Mouse (Mus musculus) adrenal gland, adult 8-10 months (tissue): ENCODE measurements around the gene Cbx4. TPM values are rescaled to one million over a fixed set of nuclear protein-coding genes. Genes with fewer than 3 reads are reported as not detected.

Experiments
- DNase-seq: peaks from one replicate; pipeline ENCODE4 v3.0.0; 2022
- total RNA-seq, 4 experiments: library from RNA; stranded (reverse); gene quantifications; 2 replicates each; pipeline ENCODE4 v1.2.4; 2022

The Cbx4 gene
- total RNA-seq: 100 to 1,000 TPM in 1 of 4 experiments, 10 to 100 TPM in 3; 70.8 to 227 (median 87.4) TPM

GRCm38 (mm10) chr11:119086144-119086971 lies at the start of gene Cbx4:
Gene Cbx4 (minus strand): TSS chr11:119086221.
- peak; percentile 90 for DNase-seq

- DNase-seq: no peak
Measured at GRCm38 (mm10) chr11:119134586-119134985, 48.6 kb upstream of the Cbx4 start.

- DNase-seq: peak; percentile 76
Measured at GRCm38 (mm10) chr11:119133437-119134221, 47.6 kb upstream of the Cbx4 start.

DNA sequence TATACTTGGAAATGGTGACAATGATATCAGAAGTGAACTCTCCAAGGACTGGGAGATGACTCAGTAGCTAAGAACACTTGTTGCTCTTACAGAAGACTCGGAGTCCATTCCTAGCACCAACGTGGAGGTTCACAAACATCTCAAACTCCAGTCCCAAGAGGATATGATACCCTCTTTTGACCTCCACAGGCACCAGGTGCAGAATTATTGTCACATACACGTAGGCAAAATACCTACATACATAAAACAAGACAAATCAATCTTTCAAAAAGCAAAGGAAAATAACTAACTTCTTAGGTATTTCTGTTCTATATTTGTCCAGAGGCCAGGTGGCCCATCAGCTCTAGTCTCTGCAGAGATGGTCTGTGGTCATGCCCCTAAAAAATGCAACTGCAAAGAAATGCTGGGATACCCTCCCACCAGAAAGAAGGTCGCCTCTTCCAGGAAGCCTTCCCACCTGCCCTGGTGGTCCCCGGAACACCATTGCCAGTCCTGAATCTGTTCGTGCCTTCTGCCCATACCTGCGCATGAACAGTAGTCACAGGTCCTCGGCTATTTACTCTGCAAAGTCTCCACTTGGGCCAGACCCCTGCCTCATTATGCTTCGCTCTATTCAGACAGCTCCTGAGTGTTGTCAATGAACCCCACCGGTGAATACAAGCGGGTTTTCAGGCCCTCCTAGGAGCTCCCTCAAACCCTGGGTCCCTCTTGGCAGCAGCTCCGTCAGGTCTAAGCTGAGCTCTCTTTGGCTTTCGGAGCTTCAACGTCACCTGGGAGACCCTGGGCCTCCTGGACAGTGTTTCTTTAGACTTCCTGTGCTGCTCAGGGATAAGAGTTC lies 46.4 kb upstream of the Cbx4 start:
- no peak for DNase-seq

DNA sequence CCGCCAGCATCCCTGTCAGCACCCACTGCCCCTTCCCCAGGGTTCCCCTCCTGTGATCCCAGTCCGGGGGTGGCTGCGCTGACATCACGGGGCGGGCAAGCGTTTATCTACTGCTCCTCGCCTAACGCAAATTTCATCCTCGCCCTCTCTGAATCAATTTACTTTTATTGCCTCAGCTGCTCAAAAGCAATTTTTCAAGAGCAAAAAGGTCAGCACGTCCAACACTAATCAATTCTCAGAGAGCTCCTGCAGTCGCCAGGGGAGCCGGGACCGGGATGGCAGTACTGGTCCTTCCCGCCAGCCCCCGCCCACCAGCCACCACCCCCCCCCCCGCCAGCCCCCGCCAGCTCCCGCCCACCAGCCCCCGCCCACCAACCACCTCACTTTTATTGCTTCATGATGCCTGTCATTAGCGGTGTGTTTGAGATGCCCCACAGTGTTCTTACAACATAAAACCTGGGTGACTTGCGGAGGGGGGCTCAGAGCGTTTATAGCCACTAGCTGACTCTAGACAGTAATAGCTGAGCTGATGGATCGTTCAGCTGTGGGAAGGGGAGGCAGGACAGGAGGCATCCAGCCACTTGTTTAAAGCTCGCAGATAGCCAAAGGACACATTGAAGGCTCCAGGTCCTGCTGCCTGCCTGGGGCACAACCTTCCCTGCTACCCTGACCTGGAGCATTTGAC lies 44.2 kb upstream of the Cbx4 start:
- DNase-seq: no peak

GRCm38 (mm10) chr11:119129281-119130058 lies 43.4 kb upstream of the Cbx4 start:
- DNase-seq: peak; percentile 83

DNA sequence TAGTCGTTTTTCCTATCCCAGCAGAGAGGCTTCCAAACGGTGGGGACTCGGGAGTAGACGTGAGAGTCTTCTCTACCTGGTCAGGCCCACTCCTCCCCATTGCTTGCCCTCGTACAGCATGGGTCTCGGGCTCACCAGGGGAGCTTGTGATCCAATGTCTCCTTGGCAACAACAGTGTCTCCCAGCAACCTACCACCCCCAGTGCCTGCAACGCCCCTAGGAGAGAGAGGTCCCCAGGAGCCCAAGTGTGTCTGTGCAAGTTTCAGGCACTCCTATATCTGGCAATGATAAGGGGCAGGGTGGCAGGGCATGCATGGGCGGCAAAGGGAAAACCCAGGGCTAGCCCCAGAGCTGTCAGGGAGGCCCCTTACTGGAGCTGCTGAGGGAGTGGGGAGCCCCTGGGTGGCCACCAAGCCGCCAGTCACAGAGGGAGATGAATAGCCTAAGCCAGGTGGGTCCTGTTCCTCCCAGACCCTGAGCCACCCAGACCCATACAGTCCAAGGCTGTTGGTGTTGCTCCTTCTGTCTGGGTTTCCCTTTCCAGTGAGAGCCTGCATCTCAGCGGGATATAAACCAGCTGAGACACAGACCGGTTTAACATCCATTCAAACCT lies 42.8 kb upstream of the Cbx4 start:
- DNase-seq: no peak

DNA sequence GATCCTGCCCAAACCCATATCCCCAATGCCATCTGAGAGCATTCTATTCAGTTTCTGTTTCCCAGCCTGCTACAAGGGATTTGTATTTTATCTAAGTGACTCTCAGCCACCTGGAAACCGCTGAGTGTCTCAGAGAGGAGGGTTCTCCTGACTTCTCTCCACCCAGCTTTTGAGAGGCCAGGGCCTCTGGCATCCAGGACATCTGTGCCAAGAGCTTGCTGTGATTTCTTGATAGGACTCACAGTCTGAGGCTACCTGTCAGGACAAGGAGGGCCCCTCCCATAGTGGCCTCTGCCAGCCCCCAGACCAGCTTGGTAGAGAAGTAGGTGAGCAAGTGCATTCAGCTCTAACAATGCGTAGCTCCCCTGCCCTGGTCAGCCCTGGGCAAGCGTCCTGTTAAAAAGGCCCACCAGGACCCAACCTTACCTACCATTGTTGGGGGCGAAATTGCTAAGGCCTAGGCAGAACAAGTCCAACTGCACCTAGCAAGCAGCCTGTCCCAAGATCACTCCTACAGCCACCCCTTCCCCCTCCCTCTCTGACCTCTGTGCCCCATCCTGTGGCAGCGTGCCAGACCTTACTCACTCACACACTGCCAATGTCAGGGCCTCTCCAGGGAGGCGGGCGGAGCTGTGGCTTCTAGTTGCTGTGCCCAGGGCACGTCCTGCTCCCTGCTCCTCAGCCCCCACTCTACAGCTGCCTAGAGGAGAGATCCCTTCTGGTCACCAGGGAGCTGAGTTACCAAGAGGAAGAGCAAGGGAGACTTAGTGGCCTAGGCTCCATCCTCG lies 41.9 kb upstream of the Cbx4 start:
- DNase-seq: peak; percentile 96

DNA sequence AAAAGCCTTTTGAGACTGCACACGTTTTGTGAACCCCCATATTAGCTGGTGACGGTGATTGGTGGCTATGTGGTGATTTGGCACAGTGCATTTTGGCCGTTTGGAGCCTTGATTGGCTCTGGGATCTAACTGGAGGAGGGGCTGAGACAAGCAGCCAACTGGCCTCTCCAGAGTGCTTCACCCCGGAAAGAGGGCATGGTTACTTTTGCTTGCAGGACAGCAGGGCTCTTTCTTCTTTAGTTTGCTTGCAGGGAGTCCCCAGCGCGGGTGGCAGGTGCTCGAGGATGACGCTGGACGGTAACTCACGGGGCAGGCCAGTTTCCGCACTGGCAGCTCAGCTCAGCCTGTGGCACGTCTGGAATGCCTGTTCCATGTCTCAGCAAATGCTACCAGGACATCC lies 41.1 kb upstream of the Cbx4 start:
- no peak for DNase-seq

GRCm38 (mm10) chr11:119125929-119126861 lies 40.2 kb upstream of the Cbx4 start:
- peak; percentile 97 for DNase-seq

GRCm38 (mm10) chr11:119124536-119124935 lies 38.5 kb upstream of the Cbx4 start:
- peak; percentile 93 for DNase-seq

DNA sequence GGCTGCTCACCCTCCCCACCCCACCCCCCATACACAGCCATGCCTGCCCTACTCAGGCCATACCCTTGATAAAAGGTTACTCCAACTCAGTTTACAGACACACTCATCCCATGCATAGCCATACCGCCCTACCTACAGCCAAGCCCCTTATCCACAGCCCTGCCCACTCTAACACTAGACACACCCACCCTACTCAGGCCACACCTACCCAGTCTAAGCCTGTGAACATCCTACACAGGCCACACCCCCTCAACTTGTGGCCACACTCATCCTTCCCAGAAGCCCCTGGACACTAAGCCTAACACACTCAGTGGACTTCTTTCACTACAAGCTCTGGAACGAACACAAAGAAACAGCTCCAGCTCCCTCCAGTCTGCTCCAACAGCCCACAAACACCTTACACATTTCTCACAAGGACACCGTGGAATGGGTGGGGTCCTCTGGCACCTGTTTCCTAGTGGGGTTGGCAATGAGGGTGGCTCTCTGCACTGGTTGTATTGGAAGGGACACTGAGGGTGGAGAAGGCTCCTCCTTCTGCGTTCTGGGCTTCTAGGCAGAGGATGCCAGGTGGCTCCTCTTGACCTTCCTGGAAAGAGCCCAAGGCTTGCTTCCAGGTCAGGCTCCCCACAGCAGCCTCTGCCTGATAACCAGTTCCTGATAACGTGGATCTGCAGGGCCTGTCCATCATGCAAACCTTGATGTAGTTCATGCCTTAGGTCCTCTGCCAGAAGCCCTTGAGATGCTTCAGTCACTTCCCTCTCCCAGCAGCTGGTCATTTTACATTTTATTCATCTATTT lies 37.7 kb upstream of the Cbx4 start:
- no peak for DNase-seq

GRCm38 (mm10) chr11:119122396-119122795 lies 36.4 kb upstream of the Cbx4 start:
- no peak for DNase-seq

- no peak for DNase-seq
Measured at GRCm38 (mm10) chr11:119118905-119119304, 32.9 kb upstream of the Cbx4 start.

- no peak for DNase-seq
Measured at GRCm38 (mm10) chr11:119117945-119118344, 31.9 kb upstream of the Cbx4 start.

DNA sequence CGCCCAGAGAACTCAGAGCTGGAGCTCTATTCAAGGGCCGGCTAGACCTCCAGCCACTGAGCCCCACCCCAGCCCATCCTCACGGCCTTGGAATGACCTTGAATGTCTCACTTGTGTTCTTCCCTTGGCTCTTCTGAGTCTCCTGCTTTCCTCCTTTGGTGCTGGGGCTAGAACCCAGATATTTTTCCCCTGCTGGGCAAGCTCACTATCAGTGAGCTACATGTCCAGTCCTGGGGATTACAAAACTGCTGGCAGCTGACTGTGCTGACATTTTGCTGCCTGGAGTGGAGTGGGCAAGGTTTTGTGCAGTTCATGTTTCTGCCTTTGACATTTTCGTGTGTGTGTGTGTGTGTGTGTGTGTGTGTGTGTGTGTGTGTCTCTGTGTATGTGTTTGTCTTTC lies 31.0 kb upstream of the Cbx4 start:
- DNase-seq: no peak

- no peak for DNase-seq
Measured at GRCm38 (mm10) chr11:119112721-119113120, 26.7 kb upstream of the Cbx4 start.

GRCm38 (mm10) chr11:119111345-119111744 lies 25.3 kb upstream of the Cbx4 start:
- DNase-seq: no peak
